Mouse (Mus musculus): ENCODE results near the gene Rell1. TPM values are rescaled to one million over a fixed set of nuclear protein-coding genes. Genes with fewer than 3 reads are reported as not detected.

The Rell1 gene
- polyA plus RNA-seq (2021; fragmentation: Nextera tagmentation) = 5.4 and 6.0 TPM in 2 replicates
- long read RNA-seq, experiment 1, transcript Rell1-204 (7 exons, 3,241 nt) = major isoform, 37 of 43 reads
- long read RNA-seq, experiment 1, partial matches to known transcripts = 3 of 43 reads
- long read RNA-seq, experiment 1, other reads (novel, unspliced or antisense) = 3 of 43 reads
- long read RNA-seq, experiment 2, partial matches to known transcripts = 2 of 12 reads
- long read RNA-seq, experiment 2, other reads (novel, unspliced or antisense) = 8 of 12 reads

GRCm38 (mm10) chr5:63968443-63969415 lies at the start of gene Rell1:
Rell1 (minus strand) TSS chr5:63968897.

Other genes with a start within 250 kb of the Rell1 start
- gene 0610040J01Rik, start 156.5 kb downstream of the Rell1 start, polyA plus RNA-seq (2021; fragmentation: Nextera tagmentation) = 6.5 and 9.2 TPM in 2 replicates
- 5.6 and 6.9 TPM in 2 replicates for gene Pgm2, start 124.1 kb upstream of the Rell1 start, polyA plus RNA-seq (2021; fragmentation: Nextera tagmentation)
- gene Tbc1d1, start 187.4 kb upstream of the Rell1 start, polyA plus RNA-seq (2021; fragmentation: Nextera tagmentation) = 3.4 and 3.5 TPM in 2 replicates